In the genomic region with DNA sequence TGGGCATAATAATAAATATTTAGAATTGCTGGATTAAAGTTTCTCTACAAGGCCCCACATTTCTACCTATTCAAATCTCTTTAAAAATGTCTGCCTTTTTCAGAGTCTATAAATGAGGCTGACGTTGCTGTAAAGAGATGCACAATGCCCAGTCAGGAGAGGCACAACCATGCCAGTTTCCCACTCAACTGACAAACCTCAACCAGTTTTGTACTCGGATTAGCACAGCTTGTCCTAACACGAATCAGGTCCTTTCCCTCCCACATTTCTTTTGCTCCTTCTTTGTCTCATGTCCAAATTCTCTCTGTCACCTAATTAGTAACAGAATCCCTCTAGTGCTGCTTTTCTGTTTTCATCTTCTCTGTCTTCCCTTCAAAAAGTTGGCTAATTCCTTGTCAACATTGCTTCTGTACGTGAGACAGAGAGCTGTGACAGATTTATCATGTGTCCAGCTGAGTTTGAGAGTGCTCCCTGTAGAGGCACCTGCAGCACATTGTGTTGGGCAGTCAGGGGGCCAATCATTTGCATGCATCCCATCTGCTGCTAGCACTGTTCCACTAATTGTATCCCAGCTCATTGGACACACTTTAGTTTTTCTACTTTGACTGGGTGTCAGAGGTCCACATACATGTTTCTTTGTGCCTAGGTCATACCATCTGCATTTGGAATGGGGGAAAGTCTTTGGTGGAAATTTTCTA, we compare ENCODE assay signal across 17 mouse cellular contexts.
DNase-seq lines count a peak whose midpoint lies in the region; ATAC-seq lines count a peak whose summit lies in the region.
"Had no signal": no experiment of that assay in that cellular context is flagged by ENCODE, and none has a peak within 500 bp of the region (broad histone marks: within the 10 kb centered on the region; RNA-seq: fewer than 3 reads in every experiment).

No protein-coding gene starts in this region.

- no peak overlapping the region for H3K9ac ChIP-seq in forebrain, embryonic 13.5 days
- H3K9ac ChIP-seq in hindbrain, embryonic 14.5 days, result no peak overlapping the region
- H3K9ac ChIP-seq in neural tube, embryonic 14.5 days (replicated peaks; ENCODE audit: low read depth, low read length), result no peak overlapping the region
- H3K9ac ChIP-seq in kidney, embryonic 15.5 days, result no peak overlapping the region
- H3K9ac ChIP-seq: limb, embryonic 12.5 days; liver, embryonic 15.5 days had no signal

- no peaks in the 10 kb centered on the region for H3K27me3 ChIP-seq in forebrain, embryonic 13.5 days
- no peaks in the 10 kb centered on the region for H3K27me3 ChIP-seq in hindbrain, embryonic 14.5 days (ENCODE audit: control insufficient read depth, insufficient read depth, low read length)
- H3K27me3 ChIP-seq in neural tube, embryonic 14.5 days (ENCODE audit: control insufficient read depth, insufficient read depth, low read length), result no peaks in the 10 kb centered on the region
- H3K27me3 ChIP-seq in kidney, embryonic 15.5 days, result no peaks in the 10 kb centered on the region
- H3K27me3 ChIP-seq: limb, embryonic 12.5 days; liver, embryonic 15.5 days had no signal

- no peaks in the 10 kb centered on the region for H3K9me3 ChIP-seq in forebrain, embryonic 13.5 days (replicated peaks)
- no peaks in the 10 kb centered on the region for H3K9me3 ChIP-seq in hindbrain, embryonic 14.5 days (ENCODE audit: control insufficient read depth, low read length)
- no peaks in the 10 kb centered on the region for H3K9me3 ChIP-seq in neural tube, embryonic 14.5 days (ENCODE audit: control insufficient read depth, low read length)
- H3K9me3 ChIP-seq in kidney, embryonic 15.5 days (replicated peaks), result no peaks in the 10 kb centered on the region
- H3K9me3 ChIP-seq: limb, embryonic 12.5 days; liver, embryonic 15.5 days had no signal

- H3K4me3 ChIP-seq in forebrain, embryonic 13.5 days, result no peak overlapping the region
- H3K4me3 ChIP-seq in hindbrain, embryonic 14.5 days (replicated peaks; ENCODE audit: low read length), result no peak overlapping the region
- H3K4me3 ChIP-seq in neural tube, embryonic 14.5 days (ENCODE audit: low read depth, low read length), result no peak overlapping the region
- no peak overlapping the region for H3K4me3 ChIP-seq in kidney, embryonic 15.5 days (replicated peaks)
- H3K4me3 ChIP-seq: heart, adult 2 months; limb, embryonic 12.5 days; liver, embryonic 15.5 days; myocyte had no signal

- H3K4me2 ChIP-seq in forebrain, embryonic 13.5 days, result no peak overlapping the region
- H3K4me2 ChIP-seq in hindbrain, embryonic 14.5 days (replicated peaks), result no peak overlapping the region
- H3K4me2 ChIP-seq in neural tube, embryonic 14.5 days (ENCODE audit: low read depth, low read length), result no peak overlapping the region
- no peak overlapping the region for H3K4me2 ChIP-seq in kidney, embryonic 15.5 days
- H3K4me2 ChIP-seq: limb, embryonic 12.5 days; liver, embryonic 15.5 days had no signal

- no peak for DNase-seq in frontal cortex, postnatal 36 days (ENCODE audit: low spot score in 2 of 2)
- no peak for DNase-seq in hindbrain, embryonic 14.5 days (ENCODE audit: low spot score)
- no peak for DNase-seq in right cerebral cortex, postnatal 36 days (ENCODE audit: low spot score in 2 of 2)
- DNase-seq: adrenal gland, postnatal 10 days; heart, adult 2 months; heart, postnatal 14 days; kidney, postnatal 36 days; lung, postnatal 36 days had no signal

- H3K36me3 ChIP-seq in forebrain, embryonic 13.5 days (ENCODE audit: poor library complexity, severe bottlenecking), result no peaks in the 10 kb centered on the region
- H3K36me3 ChIP-seq in hindbrain, embryonic 14.5 days (replicated peaks; ENCODE audit: control insufficient read depth, insufficient read depth), result no peaks in the 10 kb centered on the region
- H3K36me3 ChIP-seq in neural tube, embryonic 14.5 days (ENCODE audit: control insufficient read depth, insufficient read depth, low read length), result no peaks in the 10 kb centered on the region
- no peaks in the 10 kb centered on the region for H3K36me3 ChIP-seq in kidney, embryonic 15.5 days
- H3K36me3 ChIP-seq: G1E; limb, embryonic 12.5 days; liver, embryonic 15.5 days had no signal

- H3K27ac ChIP-seq in forebrain, embryonic 13.5 days, result no peak overlapping the region
- H3K27ac ChIP-seq in hindbrain, embryonic 14.5 days, result no peak overlapping the region
- H3K27ac ChIP-seq in neural tube, embryonic 14.5 days (ENCODE audit: low read depth, low read length), result no peak overlapping the region
- no peak overlapping the region for H3K27ac ChIP-seq in kidney, embryonic 15.5 days
- H3K27ac ChIP-seq: heart, adult 2 months; limb, embryonic 12.5 days; liver, embryonic 15.5 days had no signal

- peaks cover 10% of the 10 kb centered on the region; the same call in 1 of the 2 replicates for H3K4me1 ChIP-seq in forebrain, embryonic 13.5 days
- H3K4me1 ChIP-seq in hindbrain, embryonic 14.5 days (replicated peaks; ENCODE audit: control insufficient read depth, insufficient read depth, low read length), result no peaks in the 10 kb centered on the region
- no peaks in the 10 kb centered on the region for H3K4me1 ChIP-seq in neural tube, embryonic 14.5 days (ENCODE audit: control insufficient read depth, insufficient read depth, low read length)
- no peaks in the 10 kb centered on the region for H3K4me1 ChIP-seq in kidney, embryonic 15.5 days
- H3K4me1 ChIP-seq: limb, embryonic 12.5 days; liver, embryonic 15.5 days had no signal

- 2% methylated on average over 4 of the region's 4 CpGs for WGBS in forebrain, embryonic 13.5 days
- WGBS in hindbrain, embryonic 14.5 days, result 16% methylated on average over 4 of the region's 4 CpGs
- WGBS in neural tube, embryonic 14.5 days, result 9% methylated on average over 4 of the region's 4 CpGs
- WGBS in kidney, embryonic 15.5 days, result 52% methylated on average over 4 of the region's 4 CpGs

- ATAC-seq in frontal cortex, adult (ENCODE audit: low TSS enrichment), result peak; percentile 31; the same call in 1 of the 2 replicates
- peak; percentile 94 for ATAC-seq in forebrain, embryonic 13.5 days
- ATAC-seq in hindbrain, embryonic 14.5 days (ENCODE audit: low FRiP score), result peak; percentile 82; the same call in 1 of the 2 replicates
- peak; percentile 84 for ATAC-seq in neural tube, embryonic 14.5 days (ENCODE audit: low read depth)
- no peak for ATAC-seq in kidney, embryonic 15.5 days (replicated peaks; ENCODE audit: low FRiP score)
- ATAC-seq: intestine, postnatal 0 days had no signal
